Mouse (Mus musculus): ENCODE measurements around the gene Pi16. TPM values are rescaled to one million over a fixed set of nuclear protein-coding genes. Genes with fewer than 3 reads are reported as not detected.
A peak's percentile ranks its signal among the peaks of the same experiment; 100 is the strongest.
"Not testable (repeated sequence)": the region's sequence is repeated elsewhere in the genome, so short reads cannot be mapped to it uniquely, and the experiment has no call there.

Pi16 gene
- polyA plus RNA-seq (2012; fragmentation: generic; extraction: Trizol), result 0.55 TPM
- long read RNA-seq, experiment 1, result 0 reads
- long read RNA-seq, experiment 2, result 0 reads

GRCm38 (mm10) chr17:29317380-29317779 lies at the start of gene Pi16:
Gene Pi16 (plus strand): TSS chr17:29317680.
- not testable (repeated sequence) for H3K79me3 ChIP-seq (ENCODE audit: low read depth); H3K4me3 ChIP-seq (ENCODE audit: insufficient read depth, poor library complexity, severe bottlenecking); H3ac ChIP-seq (ENCODE audit: control insufficient read depth, insufficient read length, low read depth); H3K36me3 ChIP-seq (ENCODE audit: control insufficient read depth, insufficient read depth); H3K79me2 ChIP-seq (ENCODE audit: control insufficient read depth, insufficient read depth); H3K27me3 ChIP-seq (ENCODE audit: control insufficient read depth, insufficient read depth, insufficient read length)

GRCm38 (mm10) chr17:29267931-29268681 lies 49.4 kb upstream of the Pi16 start:
- no peaks in the 10 kb centered on the region for H3K27me3 ChIP-seq (ENCODE audit: control insufficient read depth, insufficient read depth, insufficient read length)
- H3K36me3 ChIP-seq (ENCODE audit: control insufficient read depth, insufficient read depth), result no peaks in the 10 kb centered on the region
- no peak overlapping the region for H3K4me3 ChIP-seq (ENCODE audit: insufficient read depth, poor library complexity, severe bottlenecking)
- H3K79me2 ChIP-seq (ENCODE audit: control insufficient read depth, insufficient read depth), result peaks cover 46% of the 10 kb centered on the region
- TF ChIP-seq MAX (IDR thresholded peaks at IDR 0.05) (no peak), MYOG (IDR thresholded peaks at IDR 0.05; ENCODE audit: control insufficient read depth, extremely low read depth, insufficient read length) (no peak), USF1 (IDR thresholded peaks at IDR 0.05; ENCODE audit: low read depth) (no peak), FOSL1 (IDR thresholded peaks at IDR 0.05; ENCODE audit: insufficient read depth, low read length, poor library complexity, severe bottlenecking) (no peak), CEBPB (IDR thresholded peaks at IDR 0.05; ENCODE audit: low read depth) (no peak), MYOD1 (IDR thresholded peaks at IDR 0.05; ENCODE audit: control insufficient read depth, insufficient read length, low read depth) (no peak), CTCF (IDR thresholded peaks at IDR 0.05; ENCODE audit: control insufficient read depth, insufficient read depth, insufficient read length) (no peak)
- no peak overlapping the region for H3ac ChIP-seq (ENCODE audit: control insufficient read depth, insufficient read length, low read depth)
- peaks cover 9% of the 10 kb centered on the region for H3K79me3 ChIP-seq (ENCODE audit: low read depth)

GRCm38 (mm10) chr17:29268682-29269348 lies 48.7 kb upstream of the Pi16 start, which contains the start of gene BC004004:
Gene BC004004 (plus strand): TSS chr17:29268788.
- TF ChIP-seq MAX (IDR thresholded peaks at IDR 0.05) (peak; percentile 77), CEBPB (IDR thresholded peaks at IDR 0.05; ENCODE audit: low read depth) (no peak), CTCF (IDR thresholded peaks at IDR 0.05; ENCODE audit: control insufficient read depth, insufficient read depth, insufficient read length) (peak; percentile 38)

GRCm38 (mm10) chr17:29269349-29269706 lies 48.2 kb upstream of the Pi16 start:
- no peak for TF ChIP-seq CEBPB (IDR thresholded peaks at IDR 0.05; ENCODE audit: low read depth)
- TF ChIP-seq USF1 (IDR thresholded peaks at IDR 0.05; ENCODE audit: low read depth), result no peak
- no peak for TF ChIP-seq CTCF (IDR thresholded peaks at IDR 0.05; ENCODE audit: control insufficient read depth, insufficient read depth, insufficient read length)
- TF ChIP-seq MAX (IDR thresholded peaks at IDR 0.05), result no peak
- no peak for TF ChIP-seq FOSL1 (IDR thresholded peaks at IDR 0.05; ENCODE audit: insufficient read depth, low read length, poor library complexity, severe bottlenecking)
- TF ChIP-seq MYOD1 (IDR thresholded peaks at IDR 0.05; ENCODE audit: control insufficient read depth, insufficient read length, low read depth), result no peak
- no peak for TF ChIP-seq MYOG (IDR thresholded peaks at IDR 0.05; ENCODE audit: control insufficient read depth, extremely low read depth, insufficient read length)
- Histone ChIP-seq H3K36me3 (ENCODE audit: control insufficient read depth, insufficient read depth) (no peaks in the 10 kb centered on the region), H3K79me3 (ENCODE audit: low read depth) (peaks cover 4% of the 10 kb centered on the region), H3ac (ENCODE audit: control insufficient read depth, insufficient read length, low read depth) (peak overlapping the region; percentile 97), H3K27me3 (ENCODE audit: control insufficient read depth, insufficient read depth, insufficient read length) (no peaks in the 10 kb centered on the region), H3K4me3 (ENCODE audit: insufficient read depth, poor library complexity, severe bottlenecking) (peak overlapping the region; percentile 71), H3K79me2 (ENCODE audit: control insufficient read depth, insufficient read depth) (peaks cover 42% of the 10 kb centered on the region)

More at GRCm38 (mm10) chr17:29268682-29269348, 48.7 kb upstream of the Pi16 start, which contains the start of gene BC004004:
- H3K27me3 ChIP-seq (ENCODE audit: control insufficient read depth, insufficient read depth, insufficient read length), result no peaks in the 10 kb centered on the region
- H3K36me3 ChIP-seq (ENCODE audit: control insufficient read depth, insufficient read depth), result no peaks in the 10 kb centered on the region
- peaks cover 42% of the 10 kb centered on the region for H3K79me2 ChIP-seq (ENCODE audit: control insufficient read depth, insufficient read depth)
- peak within 1 kb of the TSS; percentile 97 for H3ac ChIP-seq (ENCODE audit: control insufficient read depth, insufficient read length, low read depth)
- peak within 1 kb of the TSS; percentile 71 for H3K4me3 ChIP-seq (ENCODE audit: insufficient read depth, poor library complexity, severe bottlenecking)
- peaks cover 4% of the 10 kb centered on the region for H3K79me3 ChIP-seq (ENCODE audit: low read depth)

GRCm38 (mm10) chr17:29270148-29270698 lies 47.3 kb upstream of the Pi16 start:
- H3K36me3 ChIP-seq (ENCODE audit: control insufficient read depth, insufficient read depth), result no peaks in the 10 kb centered on the region

GRCm38 (mm10) chr17:29273156-29273555 lies 44.3 kb upstream of the Pi16 start:
- Histone ChIP-seq H3K4me3 (ENCODE audit: insufficient read depth, poor library complexity, severe bottlenecking) (no peak overlapping the region), H3K36me3 (ENCODE audit: control insufficient read depth, insufficient read depth) (no peaks in the 10 kb centered on the region), H3K27me3 (ENCODE audit: control insufficient read depth, insufficient read depth, insufficient read length) (no peaks in the 10 kb centered on the region), H3K79me3 (ENCODE audit: low read depth) (peaks cover 5% of the 10 kb centered on the region), H3ac (ENCODE audit: control insufficient read depth, insufficient read length, low read depth) (no peak overlapping the region), H3K79me2 (ENCODE audit: control insufficient read depth, insufficient read depth) (peaks cover 42% of the 10 kb centered on the region)
- no peak for TF ChIP-seq MYOG (IDR thresholded peaks at IDR 0.05; ENCODE audit: control insufficient read depth, extremely low read depth, insufficient read length)
- no peak for TF ChIP-seq MYOD1 (IDR thresholded peaks at IDR 0.05; ENCODE audit: control insufficient read depth, insufficient read length, low read depth)
- no peak for TF ChIP-seq USF1 (IDR thresholded peaks at IDR 0.05; ENCODE audit: low read depth)
- no peak for TF ChIP-seq FOSL1 (IDR thresholded peaks at IDR 0.05; ENCODE audit: insufficient read depth, low read length, poor library complexity, severe bottlenecking)
- TF ChIP-seq CEBPB (IDR thresholded peaks at IDR 0.05; ENCODE audit: low read depth), result no peak
- TF ChIP-seq MAX (IDR thresholded peaks at IDR 0.05), result no peak
- TF ChIP-seq CTCF (IDR thresholded peaks at IDR 0.05; ENCODE audit: control insufficient read depth, insufficient read depth, insufficient read length), result no peak

More at GRCm38 (mm10) chr17:29270148-29270698, 47.3 kb upstream of the Pi16 start:
- Histone ChIP-seq H3ac (ENCODE audit: control insufficient read depth, insufficient read length, low read depth) (no peak overlapping the region), H3K79me2 (ENCODE audit: control insufficient read depth, insufficient read depth) (peaks cover 42% of the 10 kb centered on the region), H3K27me3 (ENCODE audit: control insufficient read depth, insufficient read depth, insufficient read length) (no peaks in the 10 kb centered on the region), H3K4me3 (ENCODE audit: insufficient read depth, poor library complexity, severe bottlenecking) (no peak overlapping the region), H3K79me3 (ENCODE audit: low read depth) (peaks cover 5% of the 10 kb centered on the region)
- no peak for TF ChIP-seq CTCF (IDR thresholded peaks at IDR 0.05; ENCODE audit: control insufficient read depth, insufficient read depth, insufficient read length)
- TF ChIP-seq MYOD1 (IDR thresholded peaks at IDR 0.05; ENCODE audit: control insufficient read depth, insufficient read length, low read depth), result peak; percentile 17
